Mouse (Mus musculus): ENCODE data around the gene Creb3l2. TPM values are rescaled to one million over a fixed set of nuclear protein-coding genes. Genes with fewer than 3 reads are reported as not detected.

Creb3l2 gene
- total and polyA plus RNA-seq, 2 experiments from 2014 or later: 16.3 to 32.4 TPM

DNA sequence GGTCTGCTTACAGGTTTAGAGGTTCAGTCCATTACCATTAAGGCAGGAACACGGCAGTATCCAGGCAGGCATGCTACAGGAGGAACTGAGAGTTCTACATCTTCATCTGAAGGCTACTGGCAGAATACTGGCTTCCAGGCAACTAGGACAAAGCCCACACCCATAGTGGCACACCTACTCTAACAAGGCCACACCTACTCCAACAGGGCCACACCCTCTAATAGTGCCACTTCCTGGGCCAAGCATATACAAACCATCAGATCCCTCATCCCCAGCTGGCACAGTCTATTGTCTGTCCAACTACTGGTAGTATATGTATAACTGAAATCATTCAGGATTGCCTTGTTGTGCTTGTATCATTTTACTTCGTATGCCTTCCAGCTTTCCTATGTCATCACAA, 36.5 kb upstream of the Creb3l2 start:
- Histone ChIP-seq H3K9ac (replicated peaks; ENCODE audit: low read depth, low read length) (no peak overlapping the region), H3K4me3 (ENCODE audit: low read depth, low read length) (no peak overlapping the region), H3K27ac (ENCODE audit: low read depth) (no peak overlapping the region), H3K27me3 (ENCODE audit: control insufficient read depth, insufficient read depth, low read length) (no peaks in the 10 kb centered on the region), H3K4me1 (ENCODE audit: control insufficient read depth, insufficient read depth) (no peaks in the 10 kb centered on the region), H3K4me2 (ENCODE audit: low read depth, low read length) (no peak overlapping the region), H3K36me3 (replicated peaks; ENCODE audit: control insufficient read depth, insufficient read depth, low read length) (no peaks in the 10 kb centered on the region), H3K9me3 (replicated peaks; ENCODE audit: control insufficient read depth, low read length) (no peaks in the 10 kb centered on the region)
- no peak for DNase-seq (ENCODE audit: low spot score)
- TF ChIP-seq CTCF (IDR thresholded peaks at IDR 0.05; ENCODE audit: low read depth) (no peak), EP300 (IDR thresholded peaks at IDR 0.05; ENCODE audit: low read depth) (no peak)
- 89% methylated on average over 2 of the region's 2 CpGs for WGBS
- ATAC-seq (ENCODE audit: insufficient read depth, low read depth): no peak

DNA sequence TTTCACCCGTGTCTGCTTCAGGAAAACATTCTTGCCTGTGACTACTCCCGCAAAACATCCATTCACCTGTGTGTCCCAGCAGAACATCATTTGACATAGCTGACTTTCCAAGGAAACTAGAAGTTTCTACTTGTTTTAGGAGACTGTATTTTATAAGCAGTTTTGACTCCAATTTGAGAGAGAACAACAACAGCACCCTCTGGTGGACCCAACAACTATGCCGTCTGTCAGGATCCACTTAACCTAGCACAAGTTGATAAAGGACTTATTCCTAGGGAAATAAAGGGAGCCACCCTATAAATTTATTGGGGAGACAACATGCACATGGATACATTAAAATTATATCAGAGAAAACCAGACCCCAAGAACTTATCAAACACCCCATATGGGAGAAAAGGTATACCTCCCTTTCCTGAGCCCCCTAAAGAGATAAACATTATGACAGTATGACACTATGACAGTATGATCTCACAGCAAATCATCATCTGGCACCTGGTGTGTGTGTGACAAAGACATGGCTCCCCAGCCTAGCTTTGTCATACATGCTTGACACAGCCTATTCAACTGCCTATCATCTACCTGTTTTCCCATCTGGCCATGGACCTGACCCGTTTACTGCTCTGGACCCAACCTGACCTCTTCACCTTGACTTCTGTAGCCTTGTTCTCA, 31.9 kb upstream of the Creb3l2 start:
- TF ChIP-seq CTCF (IDR thresholded peaks at IDR 0.05; ENCODE audit: low read depth): peak; percentile 48
- no peak for TF ChIP-seq EP300 (IDR thresholded peaks at IDR 0.05; ENCODE audit: low read depth)
- DNase-seq (ENCODE audit: low spot score): no peak
- no peak for ATAC-seq (ENCODE audit: insufficient read depth, low read depth)
- WGBS: 67% methylated on average over 4 of the region's 4 CpGs
- Histone ChIP-seq H3K4me2 (ENCODE audit: low read depth, low read length) (no peak overlapping the region), H3K36me3 (replicated peaks; ENCODE audit: control insufficient read depth, insufficient read depth, low read length) (no peaks in the 10 kb centered on the region), H3K4me3 (ENCODE audit: low read depth, low read length) (no peak overlapping the region), H3K9me3 (replicated peaks; ENCODE audit: control insufficient read depth, low read length) (no peaks in the 10 kb centered on the region), H3K27ac (ENCODE audit: low read depth) (no peak overlapping the region), H3K27me3 (ENCODE audit: control insufficient read depth, insufficient read depth, low read length) (no peaks in the 10 kb centered on the region), H3K4me1 (ENCODE audit: control insufficient read depth, insufficient read depth) (no peaks in the 10 kb centered on the region), H3K9ac (replicated peaks; ENCODE audit: low read depth, low read length) (no peak overlapping the region)

DNA sequence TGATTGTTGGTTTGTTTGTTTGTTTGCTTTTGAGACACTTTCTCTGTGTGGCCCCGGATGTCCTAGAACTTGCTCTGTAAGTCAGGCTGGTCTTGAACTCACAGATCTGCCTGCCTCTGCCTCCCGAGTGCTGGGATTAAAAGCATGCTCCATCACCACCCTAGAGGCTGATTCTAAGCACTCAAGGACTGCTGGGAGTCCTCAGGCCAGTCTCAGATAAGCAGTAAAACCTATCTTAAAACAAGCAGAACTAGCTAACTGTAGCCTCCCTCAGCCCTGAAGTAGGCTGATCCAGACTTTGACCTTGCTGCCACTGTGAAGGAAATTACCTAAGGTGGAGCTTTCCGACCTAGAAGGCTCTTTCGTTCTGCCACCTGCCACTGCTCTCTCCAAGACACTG, 28.3 kb upstream of the Creb3l2 start:
- Histone ChIP-seq H3K27ac (ENCODE audit: low read depth) (no peak overlapping the region), H3K27me3 (ENCODE audit: control insufficient read depth, insufficient read depth, low read length) (no peaks in the 10 kb centered on the region), H3K4me1 (ENCODE audit: control insufficient read depth, insufficient read depth) (no peaks in the 10 kb centered on the region), H3K4me2 (ENCODE audit: low read depth, low read length) (no peak overlapping the region), H3K9me3 (replicated peaks; ENCODE audit: control insufficient read depth, low read length) (no peaks in the 10 kb centered on the region), H3K9ac (replicated peaks; ENCODE audit: low read depth, low read length) (no peak overlapping the region), H3K36me3 (replicated peaks; ENCODE audit: control insufficient read depth, insufficient read depth, low read length) (no peaks in the 10 kb centered on the region), H3K4me3 (ENCODE audit: low read depth, low read length) (no peak overlapping the region)
- TF ChIP-seq EP300 (IDR thresholded peaks at IDR 0.05; ENCODE audit: low read depth): no peak
- no peak for TF ChIP-seq CTCF (IDR thresholded peaks at IDR 0.05; ENCODE audit: low read depth)
- no peak for ATAC-seq (ENCODE audit: insufficient read depth, low read depth)
- DNase-seq (ENCODE audit: low spot score): no peak
- WGBS: 60% methylated on average over 4 of the region's 4 CpGs

DNA sequence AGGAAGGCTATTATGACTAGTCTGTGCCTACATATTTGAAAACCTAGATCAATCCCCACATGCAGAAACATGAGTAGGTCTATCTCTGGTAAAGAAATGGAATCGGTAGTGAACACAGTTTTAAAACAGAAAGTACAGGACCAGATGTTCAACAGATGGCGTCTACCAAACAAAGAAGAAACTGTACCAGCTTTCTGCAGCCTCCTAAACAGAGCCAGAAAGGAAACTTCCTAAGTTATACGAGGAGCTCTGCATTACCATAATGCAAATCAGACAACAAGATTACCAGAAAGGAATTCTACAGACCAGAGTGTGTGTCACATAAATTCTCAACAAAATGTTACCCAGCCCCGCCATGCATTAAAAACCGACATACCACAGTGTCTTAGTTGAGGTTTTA, 23.9 kb upstream of the Creb3l2 start:
- Histone ChIP-seq H3K27ac (ENCODE audit: low read depth) (no peak overlapping the region), H3K27me3 (ENCODE audit: control insufficient read depth, insufficient read depth, low read length) (no peaks in the 10 kb centered on the region), H3K4me3 (ENCODE audit: low read depth, low read length) (no peak overlapping the region), H3K9ac (replicated peaks; ENCODE audit: low read depth, low read length) (no peak overlapping the region), H3K36me3 (replicated peaks; ENCODE audit: control insufficient read depth, insufficient read depth, low read length) (no peaks in the 10 kb centered on the region), H3K9me3 (replicated peaks; ENCODE audit: control insufficient read depth, low read length) (no peaks in the 10 kb centered on the region), H3K4me1 (ENCODE audit: control insufficient read depth, insufficient read depth) (no peaks in the 10 kb centered on the region), H3K4me2 (ENCODE audit: low read depth, low read length) (no peak overlapping the region)
- 66% methylated on average over 5 of the region's 5 CpGs for WGBS
- ATAC-seq (ENCODE audit: insufficient read depth, low read depth) (no peak), DNase-seq (ENCODE audit: low spot score) (no peak)
- TF ChIP-seq EP300 (IDR thresholded peaks at IDR 0.05; ENCODE audit: low read depth): no peak
- TF ChIP-seq CTCF (IDR thresholded peaks at IDR 0.05; ENCODE audit: low read depth): no peak

DNA sequence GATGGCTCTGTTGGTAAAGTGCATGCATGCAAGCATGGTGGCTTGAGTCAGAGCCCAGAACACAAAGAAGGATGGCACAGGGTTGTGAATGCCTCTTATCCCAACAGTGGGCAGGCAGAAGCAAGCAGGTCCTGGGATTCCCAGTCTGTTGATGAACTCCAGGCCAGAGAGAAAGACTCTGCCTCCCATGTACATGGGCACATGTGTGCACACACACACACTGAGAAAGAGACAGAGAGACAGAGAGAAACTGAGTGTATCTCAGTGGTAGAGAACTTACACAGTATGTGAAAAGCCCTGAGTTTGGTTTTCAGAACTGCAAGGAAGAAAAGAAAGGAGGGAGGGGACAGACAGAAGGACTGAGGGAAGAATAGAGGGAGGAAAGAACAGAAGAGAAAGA, 23.4 kb upstream of the Creb3l2 start:
- Histone ChIP-seq H3K4me1 (ENCODE audit: control insufficient read depth, insufficient read depth) (no peaks in the 10 kb centered on the region), H3K27me3 (ENCODE audit: control insufficient read depth, insufficient read depth, low read length) (no peaks in the 10 kb centered on the region), H3K9ac (replicated peaks; ENCODE audit: low read depth, low read length) (no peak overlapping the region), H3K27ac (ENCODE audit: low read depth) (no peak overlapping the region), H3K4me2 (ENCODE audit: low read depth, low read length) (no peak overlapping the region), H3K4me3 (ENCODE audit: low read depth, low read length) (no peak overlapping the region), H3K9me3 (replicated peaks; ENCODE audit: control insufficient read depth, low read length) (no peaks in the 10 kb centered on the region), H3K36me3 (replicated peaks; ENCODE audit: control insufficient read depth, insufficient read depth, low read length) (no peaks in the 10 kb centered on the region)
- ATAC-seq (ENCODE audit: insufficient read depth, low read depth): no peak
- no peak for DNase-seq (ENCODE audit: low spot score)
- TF ChIP-seq EP300 (IDR thresholded peaks at IDR 0.05; ENCODE audit: low read depth) (no peak), CTCF (IDR thresholded peaks at IDR 0.05; ENCODE audit: low read depth) (no peak)

DNA sequence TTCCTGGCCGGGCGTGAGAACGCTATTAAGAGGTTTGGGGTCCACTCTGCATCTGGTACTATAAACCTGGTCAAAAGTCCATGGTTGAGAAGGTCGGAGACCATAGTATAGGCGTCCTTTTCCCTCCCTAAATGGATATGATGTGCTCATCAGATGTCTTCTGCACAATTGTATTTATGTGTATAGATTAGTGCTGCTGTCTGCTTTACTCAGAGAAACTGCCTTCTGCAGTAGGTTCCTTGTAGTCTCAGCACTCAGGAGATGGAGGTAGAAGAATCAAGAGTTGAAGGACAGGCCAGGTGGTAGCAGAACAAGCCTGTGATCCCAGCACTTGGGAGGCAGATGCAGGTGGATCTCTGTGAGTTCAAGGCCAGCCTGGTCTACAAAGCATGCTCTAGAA, 22.6 kb upstream of the Creb3l2 start:
- H3K4me2 ChIP-seq (ENCODE audit: low read depth, low read length): peak overlapping the region; percentile 41
- peak overlapping the region; percentile 47; the same call in 1 of the 2 replicates for H3K27ac ChIP-seq (ENCODE audit: low read depth)
- TF ChIP-seq EP300 (IDR thresholded peaks at IDR 0.05; ENCODE audit: low read depth): no peak
- TF ChIP-seq CTCF (IDR thresholded peaks at IDR 0.05; ENCODE audit: low read depth): no peak
- WGBS: 3% methylated on average over 5 of the region's 5 CpGs
- peak overlapping the region; percentile 36 for H3K4me3 ChIP-seq (ENCODE audit: low read depth, low read length)
- no peak for DNase-seq (ENCODE audit: low spot score)
- H3K36me3 ChIP-seq (replicated peaks; ENCODE audit: control insufficient read depth, insufficient read depth, low read length): no peaks in the 10 kb centered on the region
- ATAC-seq (ENCODE audit: insufficient read depth, low read depth): peak; percentile 22; the same call in 1 of the 2 replicates
- no peak overlapping the region; the same call in 1 of the 2 replicates for H3K9ac ChIP-seq (replicated peaks; ENCODE audit: low read depth, low read length)
- H3K9me3 ChIP-seq (replicated peaks; ENCODE audit: control insufficient read depth, low read length): no peaks in the 10 kb centered on the region
- no peaks in the 10 kb centered on the region for H3K4me1 ChIP-seq (ENCODE audit: control insufficient read depth, insufficient read depth)
- no peaks in the 10 kb centered on the region for H3K27me3 ChIP-seq (ENCODE audit: control insufficient read depth, insufficient read depth, low read length)

All from heart, postnatal 0 days (tissue).